In genomic region chr9:122615351-122615750, GRCm38 (mm10) we compare ENCODE assay signal across 9 mouse cellular contexts.
DNase-seq lines count a peak whose midpoint lies in the region; ATAC-seq and TF ChIP-seq lines count a peak whose summit lies in the region.
"Had no signal": no experiment of that assay in that cellular context is flagged by ENCODE, and none has a peak within 500 bp of the region (broad histone marks: within the 10 kb centered on the region; RNA-seq: fewer than 3 reads in every experiment).

No protein-coding gene starts in this region.

- H3K36me3 ChIP-seq in ES-Bruce4 (ENCODE audit: control insufficient read depth, insufficient read depth, low read length, poor library complexity, severe bottlenecking): no peaks in the 10 kb centered on the region
- H3K36me3 ChIP-seq in hindbrain, embryonic 12.5 days: no peaks in the 10 kb centered on the region
- H3K36me3 ChIP-seq in lung, embryonic 14.5 days (ENCODE audit: insufficient read depth): no peaks in the 10 kb centered on the region
- no peaks in the 10 kb centered on the region for H3K36me3 ChIP-seq in splenic B cell, adult 2 months (ENCODE audit: control insufficient read depth, insufficient read depth, low read length, poor library complexity, severe bottlenecking)
- H3K36me3 ChIP-seq: liver, embryonic 15.5 days had no signal

- DNase-seq in heart, adult 18-20 months: peak; percentile 8 to 27
- DNase-seq in heart, postnatal 25 days (ENCODE audit: low spot score): no peak
- peak; percentile 65 for DNase-seq in lung, embryonic 14.5 days
- DNase-seq in splenic B cell, adult 2 months (ENCODE audit: low read depth, low spot score): peak; percentile 13
- DNase-seq in T-cell, adult 2 months (ENCODE audit: low spot score): no peak

- ATAC-seq in hindbrain, embryonic 12.5 days (ENCODE audit: low FRiP score): peak; percentile 48; the same call in 1 of the 2 replicates
- no peak for ATAC-seq in lung, embryonic 14.5 days (ENCODE audit: insufficient read depth)

- 22% methylated on average over 4 of the region's 4 CpGs for whole genome bisulfite sequencing in bone marrow, adult 2 months
- WGBS in hindbrain, embryonic 12.5 days: 13% methylated on average over 4 of the region's 4 CpGs
- 15% methylated on average over 4 of the region's 4 CpGs for WGBS in lung, embryonic 14.5 days

- no peak overlapping the region for H3K4me3 ChIP-seq in ES-Bruce4 (ENCODE audit: low read depth, low read length)
- H3K4me3 ChIP-seq in bone marrow, adult 2 months (replicated peaks; ENCODE audit: control insufficient read depth, low read depth, low read length): no peak overlapping the region
- no peak overlapping the region for H3K4me3 ChIP-seq in hindbrain, embryonic 12.5 days
- H3K4me3 ChIP-seq in lung, embryonic 14.5 days (ENCODE audit: low read depth, low read length): no peak overlapping the region
- H3K4me3 ChIP-seq: liver, embryonic 15.5 days had no signal

- intact Hi-C loops in heart, postnatal 25 days (cut with DNase I): loop anchor here (2.0 kb wide), 2 partner anchors 71 to 113 kb away; no protein-coding TSS in a partner anchor

- H3K9me3 ChIP-seq in ES-Bruce4 (replicated peaks; ENCODE audit: control insufficient read depth, insufficient read depth, low read length, poor library complexity, severe bottlenecking): no peaks in the 10 kb centered on the region
- H3K9me3 ChIP-seq in hindbrain, embryonic 12.5 days (replicated peaks): no peaks in the 10 kb centered on the region
- H3K9me3 ChIP-seq in lung, embryonic 14.5 days (ENCODE audit: low read depth, low read length): no peaks in the 10 kb centered on the region
- H3K9me3 ChIP-seq: liver, embryonic 15.5 days had no signal

- H3K4me1 ChIP-seq in ES-Bruce4 (ENCODE audit: control insufficient read depth, insufficient read depth, low read length): no peaks in the 10 kb centered on the region
- no peaks in the 10 kb centered on the region for H3K4me1 ChIP-seq in bone marrow, adult 2 months (ENCODE audit: control insufficient read depth, insufficient read depth, low read length)
- H3K4me1 ChIP-seq in hindbrain, embryonic 12.5 days: no peaks in the 10 kb centered on the region
- no peaks in the 10 kb centered on the region for H3K4me1 ChIP-seq in lung, embryonic 14.5 days (ENCODE audit: insufficient read depth)
- H3K4me1 ChIP-seq: liver, embryonic 15.5 days had no signal

- no peak overlapping the region for H3K27ac ChIP-seq in ES-Bruce4 (ENCODE audit: insufficient read depth, low read length)
- no peak overlapping the region for H3K27ac ChIP-seq in bone marrow, adult 2 months (ENCODE audit: control insufficient read depth, insufficient read depth, low read depth, low read length, poor library complexity)
- H3K27ac ChIP-seq in hindbrain, embryonic 12.5 days: no peak overlapping the region
- no peak overlapping the region for H3K27ac ChIP-seq in lung, embryonic 14.5 days (ENCODE audit: low read depth)
- H3K27ac ChIP-seq: liver, embryonic 15.5 days had no signal

- TF ChIP-seq EP300 in ES-Bruce4 (IDR thresholded peaks at IDR 0.05; ENCODE audit: insufficient read depth, low read depth, low read length): no peak

- no peak overlapping the region for H3K4me2 ChIP-seq in hindbrain, embryonic 12.5 days (replicated peaks)
- no peak overlapping the region for H3K4me2 ChIP-seq in lung, embryonic 14.5 days
- H3K4me2 ChIP-seq: liver, embryonic 15.5 days had no signal

- no peak for TF ChIP-seq POLR2A in ES-Bruce4 (IDR thresholded peaks at IDR 0.05; ENCODE audit: insufficient read depth, low read length)
- no peak for TF ChIP-seq POLR2A in bone marrow, adult 2 months (IDR thresholded peaks at IDR 0.05; ENCODE audit: borderline replicate concordance, control insufficient read depth, low read depth, low read length)

- no peak overlapping the region for H3K9ac ChIP-seq in ES-Bruce4 (ENCODE audit: low read depth, poor library complexity, severe bottlenecking)
- no peak overlapping the region for H3K9ac ChIP-seq in hindbrain, embryonic 12.5 days
- no peak overlapping the region for H3K9ac ChIP-seq in lung, embryonic 14.5 days
- H3K9ac ChIP-seq: liver, embryonic 15.5 days had no signal

- H3K27me3 ChIP-seq in ES-Bruce4 (ENCODE audit: control insufficient read depth, insufficient read depth, low read length, poor library complexity, severe bottlenecking): no peaks in the 10 kb centered on the region
- H3K27me3 ChIP-seq in hindbrain, embryonic 12.5 days: no peaks in the 10 kb centered on the region
- no peaks in the 10 kb centered on the region for H3K27me3 ChIP-seq in lung, embryonic 14.5 days (ENCODE audit: insufficient read depth, low read length)
- H3K27me3 ChIP-seq in splenic B cell, adult 2 months (ENCODE audit: control insufficient read depth, insufficient read depth, low read length, poor library complexity, severe bottlenecking): no peaks in the 10 kb centered on the region
- H3K27me3 ChIP-seq: liver, embryonic 15.5 days had no signal

- peak; percentile 79 for TF ChIP-seq CTCF in ES-Bruce4 (IDR thresholded peaks at IDR 0.05; ENCODE audit: low read depth, low read length)
- peak; percentile 47 for TF ChIP-seq CTCF in bone marrow, adult 2 months (IDR thresholded peaks at IDR 0.05; ENCODE audit: control insufficient read depth, insufficient read depth, low read length)
- TF ChIP-seq CTCF in lung, embryonic 14.5 days (IDR thresholded peaks at IDR 0.05; ENCODE audit: low read depth): peak; percentile 85

Comparison
In these comparisons a context has a peak if more than half of its experiments do, and no peak if none do; other contexts are left out.
1. DNase-seq: peak in heart, adult 18-20 months (2 of 2), lung, embryonic 14.5 days (single experiment) and splenic B cell, adult 2 months (single experiment); none in heart, postnatal 25 days (single experiment) and T-cell, adult 2 months (single experiment).
2. Peak in every context shown above with its lines, with median percentiles within 50 percentile points of each other: CTCF ChIP-seq.